Mouse (Mus musculus) kidney, postnatal 0 days (tissue): Measurements from ENCODE around the gene Pla2g10. TPM values are rescaled to one million over a fixed set of nuclear protein-coding genes. Genes with fewer than 3 reads are reported as not detected.

Experiments
- ATAC-seq: fragments of 200-750 bp; cut with Nextera tagmentation; replicated peaks from 2 replicates; pipeline ENCODE4 v1.8.0; 2017; ENCODE audit warnings: low read depth, moderate number of reproducible peaks, moderate TSS enrichment, moderate library complexity; ENCODE audit not compliant: low FRiP score
- DNase-seq: peaks from one replicate; pipeline ENCODE4 v3.0.0-alpha.2; 2016; ENCODE audit warnings: low spot score
- H3K27ac ChIP-seq: fragments of 300-500 bp; sonication (generic); 2 replicates; pipeline ENCODE4 v1.5.1; 2014; ENCODE audit warnings: mild to moderate bottlenecking
- H3K27me3 ChIP-seq: fragments of 300-500 bp; sonication (generic); 2 replicates; pipeline ENCODE4 v1.6.1; 2014; ENCODE audit warnings: low read length, mixed read lengths; ENCODE audit not compliant: insufficient read depth
- H3K36me3 ChIP-seq: fragments of 300-500 bp; sonication (generic); 2 replicates; pipeline ENCODE4 v1.6.1; 2014; ENCODE audit warnings: low read length, mixed read lengths; ENCODE audit not compliant: insufficient read depth
- H3K4me1 ChIP-seq: fragments of 300-500 bp; sonication (generic); replicated peaks from 2 replicates; pipeline ENCODE4 v1.6.1; 2014; ENCODE audit warnings: antibody characterized with exemption, low read length, mixed read lengths; ENCODE audit not compliant: insufficient read depth
- H3K4me2 ChIP-seq: fragments of 300-500 bp; sonication (generic); 2 replicates; pipeline ENCODE4 v1.6.1; 2014; ENCODE audit warnings: mild to moderate bottlenecking, low read length, moderate library complexity, mixed read lengths
- H3K4me3 ChIP-seq: fragments of 300-500 bp; sonication (generic); replicated peaks from 2 replicates; pipeline ENCODE4 v1.5.1; 2014; ENCODE audit warnings: low read depth, low read length
- H3K9ac ChIP-seq: fragments of 300-500 bp; sonication (generic); 2 replicates; pipeline ENCODE4 v1.6.1; 2014; ENCODE audit warnings: low read depth, low read length
- H3K9me3 ChIP-seq: fragments of 300-500 bp; sonication (generic); replicated peaks from 2 replicates; pipeline ENCODE4 v1.6.1; 2016; ENCODE audit warnings: low read length, inconsistent platforms, mixed read lengths
- CTCF ChIP-seq: IDR thresholded peaks from 2 replicates; pipeline ENCODE4 v1.5.1; 2016; ENCODE audit warnings: antibody characterized with exemption, low read depth, mild to moderate bottlenecking, moderate library complexity
- WGBS: fragments of 180-500 bp; shearing (Covaris S2); extraction: QIAGEN DNeasy Blood & Tissue Kit; methylation state at CpG from one replicate; pipeline ENCODE4 v1.1.7; 2014; 5-methylcytosine and 5-hydroxymethylcytosine counted together
- polyA plus RNA-seq: library from polyadenylated mRNA; unstranded; fragments of >200 nt; fragmentation: Nextera tagmentation; extraction: Ambion mirVana; gene quantifications from 2 replicates; pipeline ENCODE4 v1.2.1, GENCODE M21; 2015

Gene Pla2g10
- polyA plus RNA-seq, 1 experiment from 2014 or later, result not detected

DNA sequence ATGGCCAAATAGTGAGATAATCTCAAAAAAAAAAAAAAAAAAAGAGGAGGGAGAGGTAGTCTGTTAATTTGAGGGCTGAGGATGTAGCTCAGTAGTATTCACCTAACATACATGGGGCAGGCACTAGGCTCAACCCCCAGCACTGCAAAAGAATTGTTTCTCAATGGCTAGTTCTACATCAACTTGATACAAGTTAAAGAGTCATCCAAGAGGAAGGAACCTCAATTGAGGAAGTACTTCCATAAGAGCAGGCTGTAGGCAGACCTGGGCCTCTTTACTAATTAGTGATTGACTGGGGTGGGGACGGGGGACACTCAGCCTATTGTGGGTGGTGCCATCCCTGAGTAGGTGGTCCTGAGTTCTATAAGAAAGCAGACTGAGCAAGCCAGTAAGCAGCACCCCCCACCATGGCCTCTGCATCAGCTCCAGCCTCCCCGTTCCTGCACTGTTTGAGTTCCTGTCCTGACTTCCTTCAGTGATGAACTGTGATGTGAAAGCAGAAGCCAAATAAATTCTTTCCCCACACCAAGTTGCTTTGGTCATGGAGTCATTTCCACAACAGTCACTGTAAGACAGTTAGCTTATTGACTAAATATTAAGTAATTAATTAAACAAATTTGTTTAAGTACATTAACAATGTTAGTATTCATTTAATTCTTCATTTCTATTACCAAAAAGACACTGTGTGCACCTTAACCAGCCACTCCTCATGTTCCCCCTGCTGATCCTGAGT lies 13.8 kb downstream of the Pla2g10 start:
- Histone ChIP-seq H3K9ac (no peak overlapping the region), H3K9me3 (no peaks in the 10 kb centered on the region), H3K27me3 (no peaks in the 10 kb centered on the region), H3K4me2 (no peak overlapping the region), H3K4me1 (no peaks in the 10 kb centered on the region), H3K4me3 (no peak overlapping the region), H3K27ac (no peak overlapping the region), H3K36me3 (no peaks in the 10 kb centered on the region)
- DNase-seq, result no peak
- WGBS, result 71% methylated on average over 2 of the region's 2 CpGs
- TF ChIP-seq CTCF, result no peak
- ATAC-seq, result no peak

GRCm38 (mm10) chr16:13714910-13715309 lies 15.9 kb downstream of the Pla2g10 start:
- DNase-seq (no peak), ATAC-seq (no peak)
- Histone ChIP-seq H3K4me1 (no peaks in the 10 kb centered on the region), H3K4me2 (no peak overlapping the region), H3K27me3 (no peaks in the 10 kb centered on the region), H3K9ac (no peak overlapping the region), H3K9me3 (no peaks in the 10 kb centered on the region), H3K27ac (no peak overlapping the region), H3K4me3 (no peak overlapping the region), H3K36me3 (no peaks in the 10 kb centered on the region)
- no peak for TF ChIP-seq CTCF
- WGBS, result 91% methylated on average over 3 of the region's 3 CpGs

DNA sequence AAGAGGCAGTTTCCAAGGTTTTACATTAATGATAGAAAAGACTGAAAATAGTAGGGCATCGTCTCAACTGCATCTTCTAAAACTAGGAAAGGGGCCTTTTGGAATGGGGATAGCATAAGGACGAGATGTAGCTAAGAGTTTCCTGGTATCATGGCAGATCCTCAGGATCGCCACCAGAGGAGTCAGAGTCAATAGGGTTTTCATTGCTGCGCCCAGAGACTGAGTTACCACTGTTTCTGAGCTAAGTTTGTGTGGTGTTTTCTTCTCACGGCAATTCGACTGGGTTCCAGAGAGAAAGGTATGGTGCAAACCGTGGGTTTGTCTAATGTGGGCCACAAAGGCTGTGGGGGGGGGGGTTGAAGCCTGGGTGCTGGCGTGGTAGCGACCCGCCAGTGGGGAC lies 26.1 kb downstream of the Pla2g10 start:
- Histone ChIP-seq H3K9ac (no peak overlapping the region), H3K27ac (no peak overlapping the region), H3K9me3 (no peaks in the 10 kb centered on the region), H3K4me3 (no peak overlapping the region), H3K36me3 (peaks cover 21% of the 10 kb centered on the region), H3K4me2 (no peak overlapping the region), H3K27me3 (no peaks in the 10 kb centered on the region), H3K4me1 (no peaks in the 10 kb centered on the region)
- ATAC-seq (no peak), DNase-seq (no peak)
- WGBS, result 94% methylated on average over 10 of the region's 10 CpGs
- no peak for TF ChIP-seq CTCF

- WGBS, result 96% methylated on average over 7 of the region's 7 CpGs
- no peak for TF ChIP-seq CTCF
- DNase-seq, result no peak
Measured at GRCm38 (mm10) chr16:13702184-13702583, 28.6 kb downstream of the Pla2g10 start.

DNA sequence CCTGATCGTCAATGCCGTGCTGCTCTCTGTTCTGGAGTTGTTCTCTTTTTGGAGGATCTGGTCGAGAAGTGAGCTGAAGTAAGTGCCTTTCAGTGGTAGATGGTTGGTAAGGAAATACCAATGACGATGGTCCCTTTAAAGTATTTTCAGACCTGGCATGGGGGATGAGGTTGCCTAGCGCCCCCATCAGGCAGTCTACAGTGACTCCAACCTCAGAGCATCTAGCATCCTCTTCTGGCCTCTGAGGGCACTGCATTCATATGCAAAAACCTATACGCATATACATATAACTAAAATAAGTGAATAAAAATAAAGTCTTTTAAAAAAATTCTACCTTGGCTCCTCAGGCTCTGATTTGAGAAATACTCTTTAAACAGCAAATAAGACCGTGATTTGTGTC lies 31.8 kb downstream of the Pla2g10 start:
- H3K4me1 ChIP-seq, result no peaks in the 10 kb centered on the region
- no peak overlapping the region for H3K27ac ChIP-seq
- WGBS, result 88% methylated on average over 7 of the region's 7 CpGs

More at GRCm38 (mm10) chr16:13702184-13702583, 28.6 kb downstream of the Pla2g10 start:
- H3K36me3 ChIP-seq, result peaks cover 29% of the 10 kb centered on the region
- no peak overlapping the region for H3K27ac ChIP-seq
- H3K4me1 ChIP-seq, result no peaks in the 10 kb centered on the region
- ATAC-seq, result no peak
- H3K4me3 ChIP-seq, result no peak overlapping the region
- no peak overlapping the region for H3K9ac ChIP-seq
- H3K9me3 ChIP-seq, result no peaks in the 10 kb centered on the region
- H3K4me2 ChIP-seq, result no peak overlapping the region
- no peaks in the 10 kb centered on the region for H3K27me3 ChIP-seq

GRCm38 (mm10) chr16:13678601-13679319 lies 52.0 kb downstream of the Pla2g10 start:
- no peak overlapping the region for H3K4me3 ChIP-seq
- WGBS, result 84% methylated on average over 3 of the region's 3 CpGs
- DNase-seq, result peak; percentile 2

More for the DNA sequence above, 31.8 kb downstream of the Pla2g10 start:
- peaks cover 44% of the 10 kb centered on the region for H3K36me3 ChIP-seq
- H3K4me3 ChIP-seq, result no peak overlapping the region
- H3K9ac ChIP-seq, result no peak overlapping the region
- no peaks in the 10 kb centered on the region for H3K27me3 ChIP-seq
- peak; percentile 46; the same call in 1 of the 2 replicates for TF ChIP-seq CTCF
- ATAC-seq (no peak), DNase-seq (no peak)
- H3K9me3 ChIP-seq, result no peaks in the 10 kb centered on the region
- no peak overlapping the region for H3K4me2 ChIP-seq

More at GRCm38 (mm10) chr16:13678601-13679319, 52.0 kb downstream of the Pla2g10 start:
- H3K27me3 ChIP-seq, result no peaks in the 10 kb centered on the region
- H3K9me3 ChIP-seq, result no peaks in the 10 kb centered on the region
- H3K36me3 ChIP-seq, result peaks cover 8% of the 10 kb centered on the region
- ATAC-seq, result no peak
- H3K4me1 ChIP-seq, result no peaks in the 10 kb centered on the region
- no peak overlapping the region for H3K9ac ChIP-seq
- no peak overlapping the region for H3K27ac ChIP-seq
- no peak overlapping the region for H3K4me2 ChIP-seq
- no peak for TF ChIP-seq CTCF
